Mouse (Mus musculus) heart, embryonic 13.5 days (tissue): Measurements from ENCODE around the gene Cacnb4. TPM values are rescaled to one million over a fixed set of nuclear protein-coding genes. Genes with fewer than 3 reads are reported as not detected.

Source experiments
- ATAC-seq: fragments of 200-750 bp; cut with Nextera tagmentation; 2 replicates; pipeline ENCODE4 v1.8.0; 2017; ENCODE audit warnings: moderate TSS enrichment; ENCODE audit not compliant: insufficient number of reproducible peaks, low FRiP score, low TSS enrichment; ENCODE audit errors: extremely low read depth
- H3K27ac ChIP-seq: fragments of 300-500 bp; sonication (generic); replicated peaks from 2 replicates; pipeline ENCODE4 v1.5.1; 2015; ENCODE audit warnings: moderate library complexity, mild to moderate bottlenecking, inconsistent platforms
- H3K27me3 ChIP-seq: fragments of 300-500 bp; sonication (generic); replicated peaks from 2 replicates; pipeline ENCODE4 v1.6.1; 2015; ENCODE audit warnings: mild to moderate bottlenecking, inconsistent platforms
- H3K36me3 ChIP-seq: fragments of 300-500 bp; sonication (generic); 2 replicates; pipeline ENCODE4 v1.6.1; 2015; ENCODE audit warnings: mild to moderate bottlenecking, inconsistent platforms
- H3K4me1 ChIP-seq: fragments of 300-500 bp; sonication (generic); 2 replicates; pipeline ENCODE4 v1.6.1; 2015; ENCODE audit warnings: inconsistent platforms
- H3K4me2 ChIP-seq: fragments of 300-500 bp; sonication (generic); 2 replicates; pipeline ENCODE4 v1.6.1; 2015; ENCODE audit warnings: inconsistent platforms, mild to moderate bottlenecking, moderate library complexity
- H3K4me3 ChIP-seq: fragments of 300-500 bp; sonication (generic); 2 replicates; pipeline ENCODE4 v1.5.1; 2015; ENCODE audit warnings: moderate library complexity, mild to moderate bottlenecking, inconsistent platforms
- H3K9ac ChIP-seq: fragments of 300-500 bp; sonication (generic); 2 replicates; pipeline ENCODE4 v1.6.1; 2015; ENCODE audit warnings: inconsistent platforms, mild to moderate bottlenecking, moderate library complexity
- H3K9me3 ChIP-seq: fragments of 300-500 bp; sonication (generic); 2 replicates; pipeline ENCODE4 v1.6.1; 2016; ENCODE audit warnings: inconsistent platforms
- WGBS: fragments of 180-500 bp; shearing (Covaris S2); methylation state at CpG from one replicate; pipeline ENCODE4 v1.1.7; 2015; ENCODE audit warnings: mixed read lengths; 5-methylcytosine and 5-hydroxymethylcytosine counted together
- polyA plus RNA-seq: library from polyadenylated mRNA; unstranded; fragments of >200 nt; fragmentation: Nextera tagmentation; extraction: Ambion mirVana; gene quantifications from 2 replicates; pipeline ENCODE4 v1.2.1, GENCODE M21; 2015

The Cacnb4 gene
- polyA plus RNA-seq, 1 experiment from 2014 or later = 0.41 TPM

DNA sequence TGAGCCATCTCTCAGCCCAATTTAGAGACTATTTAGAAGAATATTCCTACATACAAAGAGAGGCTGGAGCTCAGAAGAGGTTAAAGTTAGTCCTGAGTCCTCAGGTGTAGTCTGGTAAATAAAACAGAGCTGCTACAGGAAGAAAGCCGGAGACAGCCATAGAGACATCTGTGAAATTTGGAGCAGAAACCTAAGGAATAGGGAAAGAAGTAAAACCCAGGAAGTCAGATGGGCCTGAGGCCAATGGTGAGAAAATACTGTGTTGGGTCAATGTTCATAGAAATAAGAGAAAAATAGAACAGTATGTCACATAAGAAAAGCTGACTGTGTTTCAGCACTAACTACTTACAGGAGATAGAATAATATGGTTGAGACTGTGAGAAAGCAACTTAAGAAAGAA, 155.6 kb downstream of the Cacnb4 start:
- Histone ChIP-seq H3K4me3 (no peak overlapping the region), H3K27ac (no peak overlapping the region), H3K36me3 (no peaks in the 10 kb centered on the region), H3K9me3 (no peaks in the 10 kb centered on the region), H3K4me1 (0 out of 2 replicates have a peak, but pooled peaks cover 3% of the 10 kb centered on the region), H3K9ac (no peak overlapping the region), H3K4me2 (no peak overlapping the region), H3K27me3 (0 out of 2 replicates have a peak, but pooled peaks cover 3% of the 10 kb centered on the region)
- ATAC-seq = no peak
- WGBS = 79% methylated on average over 1 of the region's 1 CpGs

DNA sequence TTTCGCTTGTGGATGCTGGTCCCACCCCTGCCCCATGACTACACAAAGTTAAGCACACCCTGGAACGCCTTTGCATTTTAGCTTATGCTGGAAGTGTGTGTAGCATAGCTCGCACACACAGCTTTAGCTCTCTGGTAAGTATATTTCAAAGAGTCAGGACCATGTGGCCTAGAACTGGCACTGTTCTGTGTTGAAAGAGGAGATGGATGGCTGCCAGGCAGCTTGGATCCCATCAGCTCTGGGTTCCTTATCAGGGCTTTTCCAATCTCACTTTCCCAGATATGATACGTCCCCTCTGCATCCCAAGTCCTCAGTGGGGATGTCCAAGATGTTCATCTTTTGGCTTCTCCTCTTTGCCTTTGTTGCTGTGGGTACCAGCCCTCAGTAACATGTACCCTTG, 157.9 kb downstream of the Cacnb4 start:
- no peaks in the 10 kb centered on the region for H3K36me3 ChIP-seq
- no peaks in the 10 kb centered on the region for H3K9me3 ChIP-seq
- H3K27ac ChIP-seq = no peak overlapping the region
- no peaks in the 10 kb centered on the region for H3K27me3 ChIP-seq
- WGBS = 65% methylated on average over 4 of the region's 4 CpGs
- H3K4me2 ChIP-seq = no peak overlapping the region
- no peaks in the 10 kb centered on the region for H3K4me1 ChIP-seq
- no peak overlapping the region for H3K9ac ChIP-seq
- no peak overlapping the region for H3K4me3 ChIP-seq
- no peak for ATAC-seq

DNA sequence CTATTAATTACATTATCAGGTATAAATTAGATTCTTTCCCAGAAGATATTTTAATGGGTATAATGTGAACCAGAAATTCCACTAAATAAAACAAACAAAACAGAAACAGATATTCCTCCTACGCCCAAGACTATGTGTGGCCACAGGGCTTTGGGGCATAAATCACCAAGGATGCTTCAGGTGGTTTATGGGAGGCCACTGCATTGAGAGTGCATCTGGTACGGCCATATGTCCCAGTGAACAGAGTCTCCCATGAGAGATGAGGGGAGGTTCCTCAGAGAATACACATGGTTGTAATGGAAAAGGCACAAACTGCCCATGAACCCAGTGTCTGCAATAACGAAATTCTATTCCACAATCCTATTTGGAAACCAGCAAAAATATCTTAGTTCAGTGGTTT, 160.1 kb downstream of the Cacnb4 start:
- no peaks in the 10 kb centered on the region for H3K9me3 ChIP-seq
- H3K27me3 ChIP-seq = no peaks in the 10 kb centered on the region
- H3K9ac ChIP-seq = no peak overlapping the region
- H3K4me1 ChIP-seq = no peaks in the 10 kb centered on the region
- no peak overlapping the region for H3K4me3 ChIP-seq
- H3K27ac ChIP-seq = no peak overlapping the region
- H3K36me3 ChIP-seq = no peaks in the 10 kb centered on the region
- no peak for ATAC-seq
- WGBS = 72% methylated on average over 3 of the region's 3 CpGs
- no peak overlapping the region for H3K4me2 ChIP-seq

DNA sequence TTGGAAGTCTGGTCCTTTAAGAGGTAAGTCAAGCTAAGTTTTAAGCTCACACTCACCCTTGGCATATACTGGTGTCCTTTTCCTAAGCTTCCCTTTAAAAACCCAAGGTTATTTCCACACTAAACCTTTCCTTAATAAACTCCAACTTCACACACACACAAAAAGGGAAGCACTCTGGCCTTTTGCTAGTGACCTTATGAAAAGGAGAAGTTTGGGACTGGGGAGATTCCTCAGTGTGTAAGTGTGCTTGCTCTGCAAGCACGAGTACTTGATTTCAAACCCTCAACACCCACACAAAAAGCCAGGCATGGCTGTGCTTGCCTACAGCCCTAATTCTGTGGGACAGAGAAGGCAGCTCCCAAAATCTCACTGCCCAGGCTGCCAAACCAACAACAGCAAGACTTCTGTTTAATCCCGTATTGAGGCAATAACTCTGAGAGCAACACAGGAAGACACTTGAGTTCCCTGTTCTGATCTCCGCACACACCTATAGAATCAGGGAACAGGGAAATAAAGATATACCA, 163.7 kb downstream of the Cacnb4 start:
- H3K4me3 ChIP-seq = no peak overlapping the region
- H3K4me2 ChIP-seq = no peak overlapping the region
- 73% methylated on average over 3 of the region's 3 CpGs for WGBS
- H3K9me3 ChIP-seq = no peaks in the 10 kb centered on the region
- H3K27me3 ChIP-seq = no peaks in the 10 kb centered on the region
- ATAC-seq = no peak
- H3K9ac ChIP-seq = no peak overlapping the region
- H3K36me3 ChIP-seq = no peaks in the 10 kb centered on the region
- no peaks in the 10 kb centered on the region for H3K4me1 ChIP-seq
- no peak overlapping the region for H3K27ac ChIP-seq

DNA sequence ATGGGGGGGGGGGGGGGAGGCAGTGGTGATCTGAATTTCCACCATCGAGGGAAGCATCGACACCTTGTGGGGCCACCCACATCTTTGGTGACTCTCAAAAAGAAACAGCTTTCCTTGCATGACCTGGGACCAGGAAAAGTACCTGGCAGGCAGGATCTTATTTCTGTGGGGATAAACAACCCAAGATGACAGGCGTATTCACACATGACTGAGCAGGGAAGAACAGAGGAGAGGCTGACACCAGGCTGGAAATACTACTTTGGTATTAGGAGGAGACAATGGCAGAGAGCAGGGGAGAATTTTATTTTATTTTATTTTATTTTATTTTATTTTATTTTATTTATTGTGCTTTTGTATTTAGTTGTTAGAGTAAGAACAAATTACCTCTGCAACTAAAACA, 164.4 kb downstream of the Cacnb4 start:
- no peaks in the 10 kb centered on the region for H3K36me3 ChIP-seq
- H3K27me3 ChIP-seq = no peaks in the 10 kb centered on the region
- H3K4me2 ChIP-seq = no peak overlapping the region
- 76% methylated on average over 3 of the region's 3 CpGs for WGBS
- no peak for ATAC-seq
- H3K4me3 ChIP-seq = no peak overlapping the region
- no peak overlapping the region for H3K9ac ChIP-seq
- H3K27ac ChIP-seq = no peak overlapping the region
- H3K4me1 ChIP-seq = no peaks in the 10 kb centered on the region
- H3K9me3 ChIP-seq = no peaks in the 10 kb centered on the region

DNA sequence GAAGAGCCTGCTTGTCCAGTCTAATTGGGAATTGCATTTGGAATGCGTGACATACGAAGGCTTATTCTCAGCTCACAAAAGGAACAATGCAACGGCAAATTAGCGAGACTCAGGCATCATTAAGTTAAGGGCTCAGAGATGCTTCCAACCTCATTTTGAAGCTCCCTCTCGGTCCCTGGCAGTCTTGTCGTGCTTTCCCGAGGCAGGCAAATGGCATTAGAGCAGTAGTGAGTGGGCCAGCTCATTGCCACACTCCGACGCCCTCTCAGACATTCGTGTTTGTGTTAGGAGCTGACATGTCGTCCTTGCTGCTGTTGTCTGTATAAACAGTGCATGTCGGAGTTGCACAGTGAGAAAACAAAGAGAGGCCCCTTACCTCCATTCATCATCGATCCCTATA, 164.8 kb downstream of the Cacnb4 start:
- no peaks in the 10 kb centered on the region for H3K27me3 ChIP-seq
- H3K4me2 ChIP-seq = no peak overlapping the region
- no peak overlapping the region for H3K4me3 ChIP-seq
- no peak for ATAC-seq
- no peaks in the 10 kb centered on the region for H3K9me3 ChIP-seq
- no peaks in the 10 kb centered on the region for H3K4me1 ChIP-seq
- no peaks in the 10 kb centered on the region for H3K36me3 ChIP-seq
- no peak overlapping the region for H3K27ac ChIP-seq
- H3K9ac ChIP-seq = no peak overlapping the region
- 51% methylated on average over 13 of the region's 13 CpGs for WGBS

DNA sequence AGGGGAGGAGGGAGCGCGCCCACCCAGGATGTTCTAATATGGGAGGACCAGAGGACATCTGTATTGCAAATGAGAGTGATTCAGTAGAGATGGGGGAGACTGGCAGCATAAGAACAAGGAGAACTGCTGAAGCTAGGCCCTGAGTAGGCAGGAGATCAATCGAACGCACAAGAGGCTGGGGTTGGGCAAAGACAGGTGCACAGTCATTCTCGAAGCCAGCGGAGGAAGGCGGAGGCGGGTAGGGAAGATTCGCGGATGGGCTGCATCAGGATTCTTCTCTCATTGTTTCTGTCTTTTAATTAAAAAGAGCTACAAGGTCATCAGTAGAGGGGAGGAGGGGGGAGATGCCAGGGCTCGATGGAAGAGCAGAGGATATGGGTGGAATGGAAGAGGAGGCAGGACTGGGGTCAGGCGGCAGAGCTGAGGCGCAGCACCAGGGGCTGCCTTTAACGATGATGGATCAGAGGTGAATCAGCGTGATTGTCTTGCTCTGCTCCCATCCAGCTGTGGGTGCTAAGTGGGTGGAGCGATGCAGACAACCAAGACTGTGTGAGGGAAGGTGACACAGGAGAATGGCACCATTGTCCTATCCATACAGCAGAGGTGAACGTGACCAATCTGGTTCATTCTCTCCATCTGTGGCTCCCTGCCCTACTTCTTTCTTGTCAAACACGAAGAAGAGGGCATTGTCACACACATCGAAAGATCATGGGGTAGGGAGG, 166.7 kb downstream of the Cacnb4 start:
- ATAC-seq = no peak
- Histone ChIP-seq H3K4me2 (no peak overlapping the region), H3K27ac (no peak overlapping the region), H3K36me3 (no peaks in the 10 kb centered on the region), H3K9me3 (no peaks in the 10 kb centered on the region), H3K27me3 (no peaks in the 10 kb centered on the region), H3K4me1 (no peaks in the 10 kb centered on the region), H3K9ac (no peak overlapping the region), H3K4me3 (no peak overlapping the region)
- 72% methylated on average over 19 of the region's 19 CpGs for WGBS

DNA sequence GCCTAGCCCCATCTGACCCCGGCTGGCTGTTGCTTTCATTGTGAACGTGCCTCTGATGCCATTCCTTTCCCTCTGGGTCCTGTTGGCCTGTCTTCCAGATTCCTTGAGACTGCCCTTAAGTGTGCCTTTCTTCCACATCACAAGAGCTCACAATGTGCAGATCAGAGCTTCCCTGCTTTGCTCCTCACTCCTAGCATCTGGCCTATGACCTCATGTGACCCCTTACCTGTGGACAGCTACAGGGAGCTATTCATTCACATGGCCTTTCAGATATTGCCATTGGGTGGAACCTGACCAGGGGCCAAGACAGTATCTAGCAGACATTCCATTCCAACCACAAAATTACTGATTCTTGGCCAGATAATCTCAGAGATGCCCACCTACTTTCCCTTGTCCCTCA, 171.5 kb downstream of the Cacnb4 start:
- 79% methylated on average over 2 of the region's 2 CpGs for WGBS
- Histone ChIP-seq H3K4me3 (no peak overlapping the region), H3K9me3 (no peaks in the 10 kb centered on the region), H3K4me1 (peaks cover under 1% of the 10 kb centered on the region; the same call in 1 of the 2 replicates), H3K27ac (no peak overlapping the region), H3K27me3 (no peaks in the 10 kb centered on the region), H3K9ac (no peak overlapping the region), H3K4me2 (no peak overlapping the region), H3K36me3 (no peaks in the 10 kb centered on the region)
- no peak for ATAC-seq

DNA sequence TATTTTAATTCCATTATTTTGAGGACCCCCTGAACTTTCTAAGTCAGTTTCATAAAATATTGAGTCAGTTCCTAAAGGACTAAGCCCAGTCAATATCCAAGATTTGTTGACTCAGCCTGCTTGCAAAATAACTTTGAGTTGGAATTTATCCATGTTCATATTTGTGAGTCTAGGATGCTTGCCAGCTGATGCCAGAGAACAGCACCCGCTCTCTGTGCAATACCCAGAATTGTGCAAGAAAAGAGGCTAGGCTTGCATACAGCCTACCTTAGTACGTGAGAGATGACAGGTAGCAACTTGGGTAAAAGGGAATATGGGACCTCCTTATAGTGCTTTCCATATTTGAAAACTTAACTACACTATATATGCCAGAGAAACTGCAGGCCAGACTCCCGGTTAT, 171.9 kb downstream of the Cacnb4 start:
- 77% methylated on average over 3 of the region's 3 CpGs for WGBS
- Histone ChIP-seq H3K4me2 (no peak overlapping the region), H3K9ac (no peak overlapping the region), H3K27me3 (no peaks in the 10 kb centered on the region), H3K27ac (no peak overlapping the region), H3K36me3 (no peaks in the 10 kb centered on the region), H3K4me3 (no peak overlapping the region), H3K4me1 (peaks cover 5% of the 10 kb centered on the region), H3K9me3 (no peaks in the 10 kb centered on the region)
- no peak for ATAC-seq

DNA sequence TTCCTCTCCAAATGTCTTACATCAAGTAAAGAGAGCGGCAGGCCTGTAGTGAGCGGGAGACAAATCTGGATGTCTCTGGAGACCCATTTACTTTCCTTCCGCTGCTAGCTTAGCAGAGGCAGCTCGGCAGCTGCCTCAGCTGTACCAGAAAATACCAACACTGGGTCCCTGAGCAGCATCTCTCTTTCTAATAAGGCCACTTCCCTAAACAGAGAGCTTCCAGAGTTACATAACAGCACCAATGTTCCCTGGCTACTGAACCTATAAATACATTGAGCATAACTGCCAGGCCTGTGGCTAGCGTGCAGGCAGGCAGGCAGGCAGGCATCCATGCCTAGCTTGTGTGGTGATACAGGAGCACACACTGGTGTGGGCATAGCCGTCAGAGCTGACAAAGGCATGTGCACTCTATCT, 176.8 kb downstream of the Cacnb4 start:
- Histone ChIP-seq H3K9me3 (no peaks in the 10 kb centered on the region), H3K27ac (no peak overlapping the region), H3K27me3 (no peaks in the 10 kb centered on the region), H3K4me1 (peaks cover 13% of the 10 kb centered on the region), H3K4me3 (no peak overlapping the region), H3K9ac (no peak overlapping the region), H3K36me3 (no peaks in the 10 kb centered on the region), H3K4me2 (no peak overlapping the region)
- 66% methylated on average over 6 of the region's 6 CpGs for WGBS
- ATAC-seq = no peak

DNA sequence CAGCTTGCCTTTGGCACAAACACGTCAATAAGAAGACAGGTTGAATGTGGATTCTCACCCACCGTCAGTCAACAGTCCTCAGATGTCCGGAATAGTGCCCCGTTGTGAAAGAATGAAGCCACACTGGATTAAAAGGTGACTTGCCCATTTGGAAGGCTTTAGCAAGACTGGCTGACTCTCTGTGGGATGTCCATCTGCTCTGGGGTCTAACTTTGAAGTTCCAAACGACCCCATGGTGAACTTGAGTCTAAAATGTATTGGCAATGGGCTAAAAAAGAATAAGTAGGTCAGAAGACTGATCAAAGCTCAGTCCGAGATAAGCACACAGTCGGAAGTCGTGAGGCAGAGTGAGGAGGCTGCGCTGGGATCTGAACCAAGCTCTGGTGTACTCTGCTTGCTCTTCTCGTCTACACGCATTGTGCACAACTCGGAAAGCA, 177.5 kb downstream of the Cacnb4 start:
- 71% methylated on average over 12 of the region's 12 CpGs for WGBS
- Histone ChIP-seq H3K4me1 (peaks cover 13% of the 10 kb centered on the region), H3K27me3 (no peaks in the 10 kb centered on the region), H3K9ac (no peak overlapping the region), H3K9me3 (no peaks in the 10 kb centered on the region), H3K4me2 (no peak overlapping the region), H3K4me3 (no peak overlapping the region), H3K27ac (no peak overlapping the region), H3K36me3 (no peaks in the 10 kb centered on the region)
- no peak for ATAC-seq

DNA sequence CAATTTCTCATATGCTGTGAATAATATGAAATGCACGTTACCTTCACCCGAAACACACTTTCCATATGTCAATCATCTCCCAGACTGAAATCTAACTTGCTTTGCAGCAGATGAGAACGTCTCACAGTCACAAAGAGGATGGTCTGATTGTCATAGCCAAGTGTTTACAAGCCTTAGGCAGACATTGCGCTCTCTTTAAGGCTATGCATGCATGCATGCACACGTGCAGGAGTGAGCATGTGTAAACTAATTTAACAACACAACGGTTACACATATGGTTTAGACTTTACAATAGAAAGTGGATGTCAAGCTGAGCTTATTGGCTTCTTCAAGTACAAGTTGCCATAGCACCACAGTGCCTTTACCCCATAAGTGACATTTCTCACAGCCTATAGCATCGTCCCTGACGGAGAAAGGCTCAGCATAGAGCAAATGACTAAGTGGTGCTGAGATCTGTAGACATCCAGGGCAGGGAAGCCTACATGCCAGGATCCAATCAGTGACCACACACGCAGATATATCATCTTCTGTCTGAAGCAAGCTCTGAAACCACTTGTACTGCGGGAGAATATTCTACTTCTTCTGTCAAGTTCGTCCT, 181.4 kb downstream of the Cacnb4 start:
- Histone ChIP-seq H3K4me2 (no peak overlapping the region), H3K27me3 (no peaks in the 10 kb centered on the region), H3K36me3 (no peaks in the 10 kb centered on the region), H3K9me3 (no peaks in the 10 kb centered on the region), H3K9ac (no peak overlapping the region), H3K4me1 (peaks cover 24% of the 10 kb centered on the region), H3K27ac (no peak overlapping the region), H3K4me3 (no peak overlapping the region)
- 83% methylated on average over 11 of the region's 11 CpGs for WGBS
- no peak for ATAC-seq
